Mouse (Mus musculus) intestine, postnatal 0 days (tissue): ENCODE data around the gene Tgm4. TPM values are rescaled to one million over a fixed set of nuclear protein-coding genes. Genes with fewer than 3 reads are reported as not detected.

Source experiments
- ATAC-seq: fragments of 200-750 bp; cut with Nextera tagmentation; 2 replicates; pipeline ENCODE4 v1.8.0; 2017; ENCODE audit warnings: mild to moderate bottlenecking, moderate TSS enrichment, moderate library complexity
- H3K27ac ChIP-seq: fragments of 300-500 bp; sonication (generic); 2 replicates; pipeline ENCODE4 v1.5.1; 2014; ENCODE audit warnings: mild to moderate bottlenecking, low read depth, low read length, moderate library complexity
- H3K27me3 ChIP-seq: fragments of 300-500 bp; sonication (generic); replicated peaks from 2 replicates; pipeline ENCODE4 v1.6.1; 2014; ENCODE audit warnings: low read length, mixed read lengths; ENCODE audit not compliant: control insufficient read depth, insufficient read depth
- H3K36me3 ChIP-seq: fragments of 300-500 bp; sonication (generic); 2 replicates; pipeline ENCODE4 v1.6.1; 2014; ENCODE audit warnings: mild to moderate bottlenecking, moderate library complexity; ENCODE audit not compliant: control insufficient read depth, insufficient read depth
- H3K4me1 ChIP-seq: fragments of 300-500 bp; sonication (generic); replicated peaks from 2 replicates; pipeline ENCODE4 v1.6.1; 2014; ENCODE audit warnings: antibody characterized with exemption, low read length, mixed read lengths; ENCODE audit not compliant: control insufficient read depth, insufficient read depth
- H3K4me2 ChIP-seq: fragments of 300-500 bp; sonication (generic); replicated peaks from 2 replicates; pipeline ENCODE4 v1.6.1; 2014; ENCODE audit warnings: low read depth, mild to moderate bottlenecking, moderate library complexity
- H3K4me3 ChIP-seq: fragments of 300-500 bp; sonication (generic); 2 replicates; pipeline ENCODE4 v1.5.1; 2014; ENCODE audit warnings: low read depth, low read length
- H3K9ac ChIP-seq: fragments of 300-500 bp; sonication (generic); 2 replicates; pipeline ENCODE4 v1.6.1; 2014; ENCODE audit warnings: mild to moderate bottlenecking, low read depth, low read length
- H3K9me3 ChIP-seq: fragments of 300-500 bp; sonication (generic); 2 replicates; pipeline ENCODE4 v1.6.1; 2016; ENCODE audit warnings: mixed run types; ENCODE audit not compliant: control insufficient read depth
- CTCF ChIP-seq: sonication (generic); IDR thresholded peaks from 2 replicates; pipeline ENCODE4 v1.5.1; 2016; ENCODE audit warnings: low read depth, mild to moderate bottlenecking, control low read depth, antibody characterized with exemption, moderate library complexity
- WGBS: fragments of 180-500 bp; shearing (Covaris S2); extraction: QIAGEN DNeasy Blood & Tissue Kit; methylation state at CpG from one replicate; pipeline ENCODE4 v1.1.7; 2014; 5-methylcytosine and 5-hydroxymethylcytosine counted together
- polyA plus RNA-seq: library from polyadenylated mRNA; unstranded; fragments of >200 nt; fragmentation: Nextera tagmentation; extraction: Ambion mirVana; gene quantifications from 2 replicates; pipeline ENCODE4 v1.2.1, GENCODE M21; 2015

Gene Tgm4
- 0.21 TPM in 1 of 2 replicates, not detected in the other for polyA plus RNA-seq

DNA sequence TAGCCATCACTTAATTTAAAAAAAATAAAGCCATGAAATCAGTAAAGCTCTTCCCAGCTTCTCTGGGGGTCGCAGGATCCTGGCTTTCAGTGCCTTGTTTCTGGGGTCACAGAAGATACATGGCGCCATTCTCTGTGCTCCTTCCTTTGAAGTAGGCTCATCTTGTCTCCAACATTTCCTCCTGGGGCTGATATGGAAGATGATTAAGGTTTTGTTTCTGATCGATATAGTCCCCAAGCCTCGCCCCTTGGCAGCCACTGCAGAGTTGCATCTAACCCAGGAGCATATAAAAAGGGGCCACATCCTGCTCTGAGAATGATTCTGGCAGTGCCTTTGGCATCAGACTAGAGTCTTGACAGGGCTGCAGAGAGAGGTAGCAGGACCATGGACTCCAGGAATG is at the start of gene Tgm4:
TSS of gene Tgm4 (plus strand) at position 301 of the 400 bp plus-strand sequence.
- no peaks in the 10 kb centered on the region for H3K9me3 ChIP-seq
- no peak within 1 kb of the TSS for H3K27ac ChIP-seq
- no peaks in the 10 kb centered on the region for H3K27me3 ChIP-seq
- no peak for TF ChIP-seq CTCF
- no peak within 1 kb of the TSS for H3K9ac ChIP-seq
- WGBS, result 82% methylated on average over 4 of the region's 4 CpGs
- no peaks in the 10 kb centered on the region for H3K4me1 ChIP-seq
- ATAC-seq, result no peak
- no peak within 1 kb of the TSS for H3K4me3 ChIP-seq
- no peak within 1 kb of the TSS for H3K4me2 ChIP-seq
- no peaks in the 10 kb centered on the region for H3K36me3 ChIP-seq

GRCm38 (mm10) chr9:122998406-122999192 is 35.9 kb upstream of the Tgm4 start:
- TF ChIP-seq CTCF, result no peak
- Histone ChIP-seq H3K36me3 (peaks cover 42% of the 10 kb centered on the region), H3K4me1 (no peaks in the 10 kb centered on the region), H3K4me3 (no peak overlapping the region), H3K27me3 (no peaks in the 10 kb centered on the region), H3K9ac (no peak overlapping the region), H3K9me3 (no peaks in the 10 kb centered on the region), H3K4me2 (no peak overlapping the region), H3K27ac (no peak overlapping the region)
- ATAC-seq, result no peak
- 93% methylated on average over 10 of the region's 10 CpGs for WGBS

- Histone ChIP-seq H3K4me2 (no peak overlapping the region), H3K9me3 (no peaks in the 10 kb centered on the region), H3K36me3 (peaks cover 46% of the 10 kb centered on the region), H3K27me3 (no peaks in the 10 kb centered on the region), H3K4me3 (no peak overlapping the region), H3K4me1 (no peaks in the 10 kb centered on the region), H3K9ac (no peak overlapping the region), H3K27ac (no peak overlapping the region)
- no peak for ATAC-seq
- WGBS, result 94% methylated on average over 4 of the region's 4 CpGs
- no peak for TF ChIP-seq CTCF
These were observed 35.3 kb upstream of the Tgm4 start for GRCm38 (mm10) chr9:122999193-122999586.

DNA sequence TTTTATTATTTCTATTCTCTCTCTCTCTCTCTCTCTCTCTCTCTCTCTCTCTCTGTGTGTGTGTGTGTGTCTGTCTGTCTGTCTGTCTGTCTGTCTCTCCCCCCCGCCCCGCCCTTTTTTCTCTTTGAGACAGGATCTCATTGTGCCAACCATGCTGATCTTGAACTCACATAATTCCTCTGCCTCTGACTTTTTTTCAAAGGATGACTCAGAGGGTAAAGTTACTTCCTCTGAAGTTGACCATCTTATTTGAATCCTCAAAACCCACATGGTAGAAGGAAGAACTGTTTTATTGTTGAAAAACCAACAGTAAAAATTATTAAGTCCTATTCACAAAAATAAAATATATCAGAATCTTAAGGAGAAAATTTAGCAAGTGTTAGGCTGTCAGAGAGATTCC is 29.8 kb upstream of the Tgm4 start:
- peaks cover 60% of the 10 kb centered on the region for H3K36me3 ChIP-seq
- H3K4me1 ChIP-seq, result no peaks in the 10 kb centered on the region
- H3K27me3 ChIP-seq, result no peaks in the 10 kb centered on the region
- TF ChIP-seq CTCF, result no peak
- H3K4me3 ChIP-seq, result no peak overlapping the region
- WGBS, result 100% methylated on average over 2 of the region's 2 CpGs
- no peak overlapping the region for H3K4me2 ChIP-seq
- no peak for ATAC-seq
- no peaks in the 10 kb centered on the region for H3K9me3 ChIP-seq
- no peak overlapping the region for H3K9ac ChIP-seq
- no peak overlapping the region for H3K27ac ChIP-seq

DNA sequence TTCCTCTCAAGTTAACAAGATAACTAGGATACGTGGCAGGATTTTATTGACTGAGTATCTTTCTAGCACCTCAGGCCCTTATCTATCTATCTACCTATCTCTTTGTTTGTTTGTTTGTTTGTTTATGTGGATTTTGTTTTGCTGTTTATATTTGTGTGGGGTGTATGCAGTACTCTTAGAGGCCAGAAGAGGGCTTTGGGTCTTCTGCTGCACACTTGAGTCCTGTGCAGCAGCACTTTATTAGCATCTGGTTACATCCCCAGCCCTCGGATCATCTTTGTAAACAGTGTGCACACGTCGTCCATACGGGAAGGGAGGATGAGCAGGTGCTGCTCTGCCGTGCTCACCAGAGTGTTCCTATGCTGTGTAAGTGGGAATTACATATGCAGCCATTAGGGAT is 28.5 kb upstream of the Tgm4 start:
- Histone ChIP-seq H3K27ac (no peak overlapping the region), H3K9ac (no peak overlapping the region), H3K4me1 (no peaks in the 10 kb centered on the region), H3K36me3 (peaks cover 55% of the 10 kb centered on the region), H3K4me2 (no peak overlapping the region), H3K9me3 (no peaks in the 10 kb centered on the region), H3K4me3 (no peak overlapping the region), H3K27me3 (no peaks in the 10 kb centered on the region)
- ATAC-seq, result no peak
- 59% methylated on average over 6 of the region's 6 CpGs for WGBS
- peak; percentile 63 for TF ChIP-seq CTCF

DNA sequence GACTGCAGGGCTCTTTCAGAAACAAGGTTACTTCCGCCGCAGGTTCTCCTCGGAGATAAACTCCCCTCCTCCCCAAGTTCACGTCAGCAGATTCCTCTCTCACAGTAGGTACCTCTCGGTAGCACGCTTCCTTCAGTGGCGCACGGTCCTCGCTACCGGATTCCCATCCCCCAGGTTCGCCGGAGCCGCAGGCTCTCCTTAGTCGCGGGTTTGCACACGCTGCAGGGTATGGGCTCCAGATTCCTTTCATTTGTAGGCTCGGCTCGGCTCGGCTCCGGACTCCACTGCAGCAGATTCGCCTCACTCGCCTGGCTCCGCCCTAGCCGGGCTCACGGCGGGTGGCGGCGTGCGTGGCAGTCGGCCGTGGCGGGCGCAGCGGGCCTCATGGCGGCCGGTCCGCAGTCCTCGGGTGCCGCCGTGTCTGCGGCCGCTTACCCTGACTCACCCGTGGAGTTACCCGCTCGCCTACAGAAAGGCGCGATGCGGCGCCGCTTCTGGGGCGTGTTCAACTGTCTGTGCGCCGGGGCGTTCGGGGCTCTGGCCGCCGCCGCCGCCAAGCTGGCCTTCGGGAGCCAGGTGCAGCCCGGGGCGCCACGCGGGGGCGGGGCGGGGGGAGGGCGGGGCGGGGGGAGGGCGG is 13.4 kb upstream of the Tgm4 start, which contains the start of gene Tmem42:
TSS of gene Tmem42 (plus strand) at position 332 of the 637 bp plus-strand sequence.
- H3K36me3 ChIP-seq, result no peaks in the 10 kb centered on the region
- peak within 1 kb of the TSS; percentile 70 for H3K4me3 ChIP-seq
- H3K9me3 ChIP-seq, result no peaks in the 10 kb centered on the region
- peak within 1 kb of the TSS; percentile 88 for H3K27ac ChIP-seq
- H3K9ac ChIP-seq, result peak within 1 kb of the TSS; percentile 62
- no peaks in the 10 kb centered on the region for H3K27me3 ChIP-seq
- under 1% methylated on average over 51 of the region's 69 CpGs for WGBS
- H3K4me1 ChIP-seq, result peaks cover 5% of the 10 kb centered on the region; the same call in 1 of the 2 replicates
- no peak for TF ChIP-seq CTCF
- peak within 1 kb of the TSS; percentile 76 for H3K4me2 ChIP-seq
- ATAC-seq, result peak; percentile 99
